Mouse (Mus musculus) spleen, adult 2 months (tissue): ENCODE data around the gene Pramef17.
"Not testable (repeated sequence)": the region's sequence is repeated elsewhere in the genome, so short reads cannot be mapped to it uniquely, and the experiment has no call there.

ENCODE experiments used
- CTCF ChIP-seq: fragments of 200-500 bp; IDR thresholded peaks from 2 replicates; pipeline ENCODE4 v1.5.1; 2011; ENCODE audit warnings: mild to moderate bottlenecking, inconsistent platforms; ENCODE audit not compliant: insufficient read depth, insufficient read length, insufficient replicate concordance; ENCODE audit errors: extremely low read depth
- POLR2A ChIP-seq: fragments of 200-500 bp; IDR thresholded peaks from 2 replicates; pipeline ENCODE4 v1.6.1; 2011; ENCODE audit warnings: low read depth, low read length, inconsistent platforms

DNA sequence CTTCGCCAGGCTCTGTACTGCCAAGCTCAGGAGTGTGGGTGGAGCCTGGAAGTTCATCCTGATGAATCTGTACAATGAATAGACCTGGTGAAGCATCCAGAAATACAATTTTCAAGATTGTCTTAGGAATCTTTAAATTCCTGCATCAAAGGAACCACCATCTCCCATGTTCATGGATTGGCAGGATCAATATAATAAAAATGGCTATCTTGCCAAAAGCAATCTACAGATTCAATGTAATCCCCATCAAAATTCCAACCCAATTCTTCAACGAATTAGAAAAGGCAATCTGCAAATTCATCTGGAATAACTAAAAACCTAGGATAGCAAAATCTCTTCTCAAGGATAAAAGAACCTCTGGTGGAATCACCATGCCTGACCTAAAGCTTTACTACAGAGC, 27.3 kb downstream of the Pramef17 start, which contains the start of gene Gm13101:
- TF ChIP-seq CTCF, POLR2A: not testable (repeated sequence)
